Mouse (Mus musculus) monocyte, adult 5-6 weeks (primary cell): ENCODE data around the gene Shld1. TPM values are rescaled to one million over a fixed set of nuclear protein-coding genes. Genes with fewer than 3 reads are reported as not detected.
A peak's percentile ranks its signal among the peaks of the same experiment; 100 is the strongest.

ENCODE experiments used
- ATAC-seq: fragments of 153-309, 156-312 bp; replicated peaks from 2 replicates; pipeline ENCODE4 v1.8.0; 2017; ENCODE audit warnings: mild to moderate bottlenecking; ENCODE audit not compliant: low TSS enrichment, insufficient number of reproducible peaks, severe bottlenecking, poor library complexity, low FRiP score
- total RNA-seq: library from RNA; stranded (forward); fragments of 200-1000, 200-491, 200-594 nt; gene quantifications from 3 replicates; pipeline ENCODE4 v1.2.3, GENCODE M21; 2017

Shld1 gene
- total RNA-seq, result 15.0 to 21.8 TPM (median 15.4 TPM) in 3 replicates

- ATAC-seq, result peak; percentile 85
Measured at GRCm38 (mm10) chr2:132686756-132687737, at the start of gene Shld1. TSS of gene Shld1 (plus strand) at chr2:132686931.

- ATAC-seq, result no peak
Measured at GRCm38 (mm10) chr2:132638306-132638705, 48.4 kb upstream of the Shld1 start.

GRCm38 (mm10) chr2:132639337-132639736, 47.4 kb upstream of the Shld1 start:
- ATAC-seq, result no peak

DNA sequence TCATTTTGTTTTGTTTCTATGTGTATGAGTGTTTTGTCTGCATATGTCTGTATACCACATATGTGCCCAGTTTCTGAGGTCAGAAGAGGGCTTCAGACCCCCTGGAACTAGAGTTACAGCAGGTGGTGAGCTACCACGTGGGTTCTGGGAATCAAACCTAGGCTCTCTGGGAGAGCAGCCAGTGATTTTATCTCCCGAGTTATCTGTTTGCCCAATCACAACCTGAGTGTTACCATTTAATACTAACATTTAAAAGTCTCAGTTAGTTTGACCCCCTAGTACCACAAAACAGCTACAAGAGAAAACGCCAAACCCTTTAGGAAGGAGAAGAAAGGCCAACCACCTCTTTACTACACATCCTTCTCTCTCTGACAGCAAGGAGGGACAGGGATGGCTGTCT, 45.5 kb upstream of the Shld1 start:
- ATAC-seq, result no peak

- peak; percentile 78 for ATAC-seq
Measured at GRCm38 (mm10) chr2:132643161-132643560, 43.6 kb upstream of the Shld1 start.

GRCm38 (mm10) chr2:132646856-132647745, 39.6 kb upstream of the Shld1 start:
- ATAC-seq, result no peak

DNA sequence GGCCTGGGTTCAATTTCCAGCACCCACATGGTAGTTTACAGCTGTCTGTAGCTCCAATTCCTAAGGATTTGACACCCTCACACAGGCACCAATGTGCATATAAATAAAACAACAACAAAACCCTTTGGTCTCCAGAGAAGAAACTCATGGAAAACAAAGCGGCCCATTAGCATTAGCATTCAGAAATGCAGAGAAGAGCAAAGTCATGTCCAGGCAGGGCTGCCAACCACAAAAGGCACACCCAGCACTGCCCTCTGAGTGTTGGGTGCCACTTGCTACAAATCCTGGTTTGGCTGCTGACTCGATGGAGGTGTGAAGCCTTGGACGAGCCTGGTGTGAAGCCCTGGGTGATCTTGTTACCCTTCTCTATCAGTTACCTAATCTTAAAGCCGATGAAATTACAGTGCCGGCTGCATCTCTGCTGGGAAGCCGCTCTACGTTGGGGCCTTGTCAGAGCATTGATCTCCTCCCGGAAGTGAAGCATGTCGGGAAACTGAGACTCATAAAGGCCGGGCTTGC, 37.3 kb upstream of the Shld1 start:
- ATAC-seq, result no peak

DNA sequence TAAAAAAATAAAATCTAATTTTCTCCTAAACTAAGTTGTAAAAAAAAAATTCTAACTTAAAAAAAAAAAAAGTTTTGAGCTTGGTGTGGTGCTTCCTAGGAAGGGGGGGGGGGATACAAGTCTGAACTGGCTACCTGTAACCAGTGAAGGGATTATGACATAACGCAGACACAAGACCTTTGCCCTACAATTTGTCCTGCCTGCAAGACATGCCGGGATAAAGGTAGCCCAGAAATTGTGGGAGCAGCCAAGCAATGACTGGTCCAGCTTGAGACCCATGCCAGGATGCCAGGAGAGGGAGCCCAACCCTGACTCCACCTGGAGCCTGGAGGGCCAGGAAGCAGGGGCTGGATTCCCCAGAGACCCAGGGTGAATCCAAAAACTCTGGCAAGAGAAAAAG, 36.2 kb upstream of the Shld1 start:
- no peak for ATAC-seq

GRCm38 (mm10) chr2:132652476-132652875, 34.3 kb upstream of the Shld1 start:
- no peak for ATAC-seq

DNA sequence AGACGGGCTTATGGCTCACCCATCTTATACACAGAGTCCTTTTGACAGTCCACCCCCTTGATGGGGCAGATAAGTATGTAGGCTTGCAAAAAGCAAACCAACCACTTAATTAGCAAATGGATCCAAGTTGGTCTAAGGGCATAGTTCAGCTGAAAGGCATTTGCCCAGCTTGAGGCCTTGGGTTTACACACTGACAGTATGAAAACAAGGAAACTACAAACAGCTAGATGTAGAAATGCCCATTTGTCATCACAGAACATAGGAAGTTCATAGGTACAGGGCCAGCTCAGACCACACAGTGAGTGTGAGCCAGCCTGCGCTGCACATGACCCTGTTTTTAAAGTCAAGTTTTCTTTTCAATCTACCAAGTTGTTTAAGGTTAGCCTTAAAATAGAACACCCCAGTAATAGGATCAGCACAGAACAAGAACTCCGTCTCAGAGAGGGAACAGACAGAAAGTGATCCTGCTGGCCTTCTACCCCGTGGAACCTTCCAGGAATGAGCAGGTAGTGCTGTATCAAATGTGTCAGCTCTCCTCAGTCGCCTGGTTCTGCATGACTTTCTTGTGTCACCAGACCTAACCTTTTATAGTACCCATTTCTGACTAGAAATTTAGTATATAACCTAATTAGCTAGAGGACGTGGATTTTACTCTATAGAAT, 31.8 kb upstream of the Shld1 start:
- no peak for ATAC-seq

DNA sequence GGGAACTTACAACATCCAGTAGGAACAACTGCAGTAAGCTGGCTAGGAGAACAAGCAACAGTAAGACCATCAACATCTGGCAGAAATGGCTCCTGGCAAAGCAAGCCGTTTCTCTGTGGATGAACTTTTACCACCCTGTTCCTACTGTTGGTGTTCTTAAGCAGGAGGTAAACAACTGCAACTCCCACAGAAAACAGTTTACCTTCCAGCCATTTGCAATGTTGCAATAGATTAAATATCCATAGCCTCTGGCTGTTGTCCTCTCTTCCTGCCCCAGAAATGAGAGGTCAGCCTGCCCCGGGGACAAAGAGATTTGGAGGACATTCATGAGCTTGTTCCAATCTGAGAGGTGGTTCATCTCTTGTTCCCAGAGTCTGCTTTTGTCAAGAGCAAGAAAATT, 29.5 kb upstream of the Shld1 start:
- no peak for ATAC-seq

- no peak for ATAC-seq
Measured at GRCm38 (mm10) chr2:132658412-132659120, 28.2 kb upstream of the Shld1 start.

DNA sequence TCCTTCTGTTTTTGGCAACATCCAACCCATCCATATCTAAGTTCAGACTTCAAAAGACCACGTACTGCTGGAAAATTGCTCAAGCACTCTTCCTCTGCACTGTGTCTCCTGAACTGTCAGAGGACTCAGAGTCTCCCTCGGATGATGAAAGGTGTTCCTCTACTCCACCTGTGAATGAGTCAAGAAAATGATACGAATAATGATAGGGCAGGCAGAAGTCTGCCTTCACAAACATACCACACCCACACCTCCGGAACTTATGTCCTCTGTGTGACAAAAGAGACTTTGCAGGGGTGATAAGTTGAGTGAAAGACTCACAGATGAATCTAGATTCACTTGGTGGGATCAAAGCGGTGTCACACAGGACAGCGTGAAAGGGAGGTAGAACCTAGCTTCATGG, 17.6 kb upstream of the Shld1 start:
- ATAC-seq, result no peak

DNA sequence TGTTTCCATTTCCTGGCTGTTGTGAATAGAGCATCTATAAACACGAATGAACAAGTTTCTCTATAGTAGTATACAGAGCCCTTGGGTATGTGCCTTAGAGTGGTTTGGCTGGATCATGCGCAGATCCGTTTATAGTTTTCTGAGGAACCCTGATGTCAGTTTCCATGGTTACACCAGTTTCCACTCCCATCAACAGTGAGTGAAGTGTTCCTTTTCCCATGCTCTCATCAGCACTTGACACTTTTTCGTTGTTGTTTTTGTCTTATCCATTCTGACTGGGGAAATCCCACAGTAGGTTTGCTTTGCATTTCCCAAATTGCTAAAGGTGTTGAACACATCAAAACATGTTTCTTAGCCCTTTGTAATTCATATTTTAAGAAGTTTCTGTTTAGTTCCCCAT, 16.4 kb upstream of the Shld1 start:
- no peak for ATAC-seq

DNA sequence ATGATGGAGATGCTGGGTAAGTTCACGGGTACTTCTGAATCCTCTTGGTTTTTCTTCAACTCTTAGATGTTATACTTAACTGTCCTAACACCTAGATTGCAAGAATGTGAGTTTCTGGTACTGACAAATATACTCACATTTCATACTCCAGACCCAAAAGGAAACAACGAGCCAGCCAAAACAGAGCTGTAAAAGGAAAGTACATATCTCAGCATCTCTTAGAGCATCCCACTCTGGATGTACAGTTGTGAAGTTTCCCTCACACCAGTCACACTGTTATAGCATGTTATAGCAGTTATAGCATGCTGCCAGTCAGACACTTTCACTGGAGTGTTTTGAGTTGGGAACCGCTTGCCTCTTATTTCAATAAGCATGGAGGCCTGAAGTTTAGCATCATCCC, 14.6 kb upstream of the Shld1 start:
- no peak for ATAC-seq

- ATAC-seq, result no peak
Measured at GRCm38 (mm10) chr2:132676111-132676510, 10.6 kb upstream of the Shld1 start.

DNA sequence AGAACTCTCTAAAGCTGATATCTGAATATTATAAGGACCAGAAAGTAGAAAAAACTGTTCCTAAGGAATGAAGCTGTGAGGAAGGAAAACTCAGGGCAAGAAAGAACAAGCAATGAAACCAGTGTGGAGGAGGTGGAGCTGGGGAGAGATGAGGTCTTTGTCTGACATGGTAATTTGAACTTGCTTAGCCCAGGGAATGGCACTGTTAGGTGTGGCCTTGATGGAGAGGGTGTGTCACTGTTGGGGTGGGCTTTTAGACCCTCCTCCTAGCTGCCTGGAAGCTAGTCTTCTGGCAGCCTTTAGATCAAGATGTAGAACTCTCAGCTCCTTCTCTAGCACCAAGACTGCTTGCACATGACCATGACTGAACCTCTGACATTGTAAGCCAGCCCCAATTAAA, 1.7 kb upstream of the Shld1 start:
- ATAC-seq, result no peak

DNA sequence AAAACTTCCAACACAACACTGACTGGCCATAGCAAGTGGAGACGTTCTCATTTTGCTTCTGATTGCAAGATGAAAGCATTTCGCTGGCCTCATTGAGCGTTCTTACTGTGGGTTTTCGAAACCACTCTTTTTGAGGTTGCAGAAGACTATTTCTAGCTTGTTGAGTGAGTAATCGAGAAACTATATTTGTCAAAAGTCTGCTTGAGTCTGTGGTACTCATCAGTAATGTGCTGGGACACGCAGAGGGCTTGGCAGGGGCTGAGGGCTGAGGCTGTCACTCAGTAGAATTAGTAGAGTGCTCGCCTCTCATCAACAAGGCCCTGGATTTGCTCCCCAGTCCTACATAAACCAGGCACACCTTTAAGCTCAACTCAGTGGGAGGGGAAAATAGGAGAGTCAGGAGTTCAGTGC, 1.9 kb downstream of the Shld1 start:
- ATAC-seq, result no peak
